Mouse (Mus musculus): ENCODE data around the gene Erbin. TPM values are rescaled to one million over a fixed set of nuclear protein-coding genes. Genes with fewer than 3 reads are reported as not detected.

The Erbin gene
- polyA plus RNA-seq, 1 experiment from 2014 or later, result 8.8 TPM

Other genes starting within 250 kb of the Erbin start
- 76.0 and 77.5 TPM in 2 replicates for gene Srek1, start 145.9 kb downstream of the Erbin start, polyA plus RNA-seq (2015; fragmentation: Nextera tagmentation; extraction: Ambion mirVana)
- gene Nln, start 189.1 kb upstream of the Erbin start, polyA plus RNA-seq (2015; fragmentation: Nextera tagmentation; extraction: Ambion mirVana), result 40.1 and 45.8 TPM in 2 replicates
- 34.0 and 39.2 TPM in 2 replicates for gene Sgtb, start 189.2 kb upstream of the Erbin start, polyA plus RNA-seq (2015; fragmentation: Nextera tagmentation; extraction: Ambion mirVana)